In the genomic region with DNA sequence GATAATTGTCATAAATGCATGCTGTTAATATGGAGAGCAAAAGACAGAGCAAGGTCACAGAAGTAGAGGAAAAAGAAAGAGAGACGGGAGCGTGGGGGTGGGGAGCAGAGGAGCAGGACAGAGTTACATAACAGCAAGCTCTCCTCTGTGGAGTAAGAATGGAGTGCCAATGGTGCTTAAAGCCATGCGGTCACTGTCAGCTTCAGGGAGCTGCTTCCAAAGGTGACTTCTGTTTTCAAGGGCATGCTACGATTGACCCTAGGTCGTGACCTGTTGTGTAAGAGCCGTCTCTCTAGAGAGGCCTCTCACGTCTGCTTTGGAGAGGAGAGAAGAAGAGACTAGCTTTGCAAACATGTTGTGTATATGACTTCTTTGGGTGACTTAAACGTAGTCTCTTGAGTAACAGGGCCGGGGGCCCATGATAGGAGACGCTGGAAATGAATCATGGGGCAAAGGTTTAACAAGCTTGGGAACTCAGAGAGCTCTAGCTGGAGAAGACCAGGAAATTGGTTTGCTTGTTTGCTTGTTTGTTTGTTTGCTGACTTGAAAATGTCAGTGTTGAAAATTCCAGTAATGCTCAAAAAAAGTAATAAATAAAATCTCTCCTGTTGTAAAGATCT, we compare ENCODE assay signal across 14 mouse cellular contexts.
DNase-seq lines count a peak whose midpoint lies in the region; ATAC-seq lines count a peak whose summit lies in the region.
"Had no signal": no experiment of that assay in that cellular context is flagged by ENCODE, and none has a peak within 500 bp of the region (broad histone marks: within the 10 kb centered on the region; RNA-seq: fewer than 3 reads in every experiment).

No protein-coding gene starts in this region.

- H3K27ac ChIP-seq in liver, embryonic 12.5 days = peak overlapping the region; percentile 52
- H3K27ac ChIP-seq: heart, embryonic 15.5 days; hindbrain, postnatal 0 days had no signal

- peak; percentile 30 for ATAC-seq in liver, embryonic 12.5 days
- ATAC-seq in neutrophil, adult 5-6 weeks (ENCODE audit: extremely low read depth, insufficient number of reproducible peaks, low FRiP score, poor library complexity, severe bottlenecking) = 0 out of 2 replicates have a peak, but pooled peaks have one; percentile 48
- ATAC-seq: hindbrain, postnatal 0 days had no signal

- 63% methylated on average over 10 of the region's 10 CpGs for WGBS in liver, embryonic 12.5 days (ENCODE audit: insufficient replicate concordance)

- peak; percentile 15 to 46 for DNase-seq in adrenal gland, postnatal 36 days
- no peak for DNase-seq in adrenal gland, adult 8-10 months
- peak; percentile 52 for DNase-seq in kidney, postnatal 36 days
- no peak for DNase-seq in kidney, postnatal 10 days
- DNase-seq in cerebellum, adult 9-10 months = no peak
- no peak for DNase-seq in natural killer cell, adult 2 months (ENCODE audit: low spot score in 2 of 2)
- DNase-seq: cerebellum, adult 11 months; embryo, embryonic 11 days; left cerebral cortex, postnatal 4 days; thymus, adult 2 months had no signal

- H3K36me3 ChIP-seq in liver, embryonic 12.5 days = no peaks in the 10 kb centered on the region
- H3K36me3 ChIP-seq: heart, embryonic 15.5 days had no signal

- H3K9me3 ChIP-seq in liver, embryonic 12.5 days (replicated peaks) = no peaks in the 10 kb centered on the region
- H3K9me3 ChIP-seq: heart, embryonic 15.5 days had no signal

- H3K4me2 ChIP-seq in liver, embryonic 12.5 days = no peak overlapping the region
- H3K4me2 ChIP-seq: heart, embryonic 15.5 days had no signal

- H3K4me1 ChIP-seq in liver, embryonic 12.5 days = peaks cover 56% of the 10 kb centered on the region

- H3K4me3 ChIP-seq in liver, embryonic 12.5 days = no peak overlapping the region
- H3K4me3 ChIP-seq: heart, embryonic 15.5 days had no signal

- H3K9ac ChIP-seq in liver, embryonic 12.5 days = no peak overlapping the region
- H3K9ac ChIP-seq: heart, embryonic 15.5 days had no signal

- H3K27me3 ChIP-seq in liver, embryonic 12.5 days (replicated peaks) = no peaks in the 10 kb centered on the region
- H3K27me3 ChIP-seq: heart, embryonic 15.5 days had no signal

Comparison
In these comparisons a context has a peak if more than half of its experiments do, and no peak if none do; other contexts are left out.
1. DNase-seq: peak in adrenal gland, postnatal 36 days (2 of 2) and kidney, postnatal 36 days (2 of 2); none in adrenal gland, adult 8-10 months (single experiment), kidney, postnatal 10 days (single experiment), cerebellum, adult 9-10 months (single experiment) and natural killer cell, adult 2 months (0 of 2).